Mouse (Mus musculus) stomach, embryonic 15.5 days (tissue): ENCODE results near the gene Sf3a1. TPM values are rescaled to one million over a fixed set of nuclear protein-coding genes. Genes with fewer than 3 reads are reported as not detected.

Experiments used
- ATAC-seq: fragments of 200-750 bp; cut with Nextera tagmentation; 2 replicates; pipeline ENCODE4 v1.8.0; 2017; ENCODE audit warnings: low read depth, moderate number of reproducible peaks, moderate TSS enrichment; ENCODE audit not compliant: insufficient read depth, low FRiP score
- H3K27ac ChIP-seq: fragments of 300-500 bp; sonication (generic); 2 replicates; pipeline ENCODE4 v1.5.1; 2015; ENCODE audit warnings: mild to moderate bottlenecking, inconsistent platforms
- H3K27me3 ChIP-seq: fragments of 300-500 bp; sonication (generic); replicated peaks from 2 replicates; pipeline ENCODE4 v1.6.1; 2015; ENCODE audit warnings: inconsistent platforms
- H3K36me3 ChIP-seq: fragments of 300-500 bp; sonication (generic); 2 replicates; pipeline ENCODE4 v1.6.1; 2015; ENCODE audit warnings: inconsistent platforms
- H3K4me1 ChIP-seq: fragments of 300-500 bp; sonication (generic); 2 replicates; pipeline ENCODE4 v1.6.1; 2015; ENCODE audit warnings: inconsistent platforms
- H3K4me2 ChIP-seq: fragments of 300-500 bp; sonication (generic); 2 replicates; pipeline ENCODE4 v1.6.1; 2015; ENCODE audit warnings: mild to moderate bottlenecking, inconsistent platforms
- H3K4me3 ChIP-seq: fragments of 300-500 bp; sonication (generic); replicated peaks from 2 replicates; pipeline ENCODE4 v1.5.1; 2015; ENCODE audit warnings: inconsistent platforms
- H3K9ac ChIP-seq: fragments of 300-500 bp; sonication (generic); 2 replicates; pipeline ENCODE4 v1.6.1; 2015; ENCODE audit warnings: inconsistent platforms
- H3K9me3 ChIP-seq: fragments of 300-500 bp; sonication (generic); 2 replicates; pipeline ENCODE4 v1.6.1; 2016; ENCODE audit warnings: inconsistent platforms
- WGBS: fragments of 180-500 bp; shearing (Covaris S2); methylation state at CpG from one replicate; pipeline ENCODE4 v1.1.7; 2015; 5-methylcytosine and 5-hydroxymethylcytosine counted together
- polyA plus RNA-seq: library from polyadenylated mRNA; unstranded; fragments of >200 nt; fragmentation: Nextera tagmentation; extraction: Ambion mirVana; gene quantifications from 2 replicates; pipeline ENCODE4 v1.2.1, GENCODE M21; 2015

Gene Sf3a1
- polyA plus RNA-seq, 1 experiment from 2014 or later = 39.2 TPM

GRCm38 (mm10) chr11:4192757-4193156 lies 32.6 kb downstream of the Sf3a1 start:
- Histone ChIP-seq H3K27ac (peak overlapping the region; percentile 69), H3K4me2 (0 out of 2 replicates have a peak overlapping the region, but pooled peaks have one; percentile 1), H3K27me3 (no peaks in the 10 kb centered on the region), H3K4me3 (no peak overlapping the region), H3K9me3 (no peaks in the 10 kb centered on the region), H3K9ac (no peak overlapping the region), H3K36me3 (no peaks in the 10 kb centered on the region), H3K4me1 (peaks cover 34% of the 10 kb centered on the region)
- 75% methylated on average over 3 of the region's 3 CpGs for WGBS
- ATAC-seq = no peak

DNA sequence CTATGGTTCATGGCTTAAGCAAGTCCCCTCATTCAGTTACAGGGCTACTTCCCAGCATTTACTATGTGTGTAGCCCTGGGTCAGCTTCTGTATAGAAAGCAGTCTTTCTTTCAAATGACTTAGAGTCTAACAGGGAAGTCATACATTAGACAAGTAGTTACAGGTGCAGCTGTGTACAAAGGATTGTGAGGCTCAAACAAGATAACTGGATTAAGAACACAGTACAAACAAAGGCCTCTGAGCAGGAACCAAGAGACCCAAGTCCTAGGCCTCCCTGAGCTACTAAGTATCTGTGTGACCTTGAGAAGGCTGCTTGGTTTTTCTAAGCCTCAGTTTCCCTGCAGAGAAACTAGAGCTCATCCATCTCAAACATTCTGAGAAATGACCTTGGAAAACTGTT lies 33.3 kb downstream of the Sf3a1 start:
- peaks cover 28% of the 10 kb centered on the region for H3K4me1 ChIP-seq

DNA sequence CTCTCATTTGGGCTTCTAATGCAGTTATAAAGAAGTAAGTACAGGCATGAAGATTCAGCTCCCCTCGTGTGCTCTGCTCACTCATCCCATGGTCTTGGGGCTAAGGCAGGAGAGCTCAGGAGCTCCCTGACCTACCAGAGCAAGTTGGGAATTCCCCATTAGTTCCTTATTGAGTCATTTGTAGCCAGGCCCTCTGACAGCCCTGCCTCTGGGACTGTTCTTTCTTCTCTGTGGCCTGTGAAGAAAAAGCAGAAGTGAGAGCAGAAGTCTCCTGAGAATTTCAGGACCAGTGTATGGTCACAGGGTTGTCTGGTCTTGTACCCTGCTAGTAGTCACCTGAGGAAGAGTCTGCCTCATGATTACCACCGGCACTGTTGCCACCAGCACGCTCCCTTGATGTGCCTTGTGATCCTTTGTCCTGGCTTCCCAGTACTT lies 35.5 kb downstream of the Sf3a1 start:
- Histone ChIP-seq H3K27me3 (no peaks in the 10 kb centered on the region), H3K4me3 (no peak overlapping the region), H3K4me2 (no peak overlapping the region), H3K9me3 (no peaks in the 10 kb centered on the region), H3K27ac (no peak overlapping the region), H3K36me3 (no peaks in the 10 kb centered on the region), H3K9ac (no peak overlapping the region), H3K4me1 (peaks cover 20% of the 10 kb centered on the region)
- ATAC-seq = no peak
- 78% methylated on average over 3 of the region's 3 CpGs for WGBS

More for the DNA sequence above, 33.3 kb downstream of the Sf3a1 start:
- no peak overlapping the region for H3K9ac ChIP-seq
- H3K4me2 ChIP-seq = no peak overlapping the region
- no peak overlapping the region for H3K4me3 ChIP-seq
- peak; percentile 62 for ATAC-seq
- H3K27me3 ChIP-seq = no peaks in the 10 kb centered on the region
- H3K9me3 ChIP-seq = no peaks in the 10 kb centered on the region
- H3K27ac ChIP-seq = peak overlapping the region; percentile 69
- H3K36me3 ChIP-seq = no peaks in the 10 kb centered on the region

DNA sequence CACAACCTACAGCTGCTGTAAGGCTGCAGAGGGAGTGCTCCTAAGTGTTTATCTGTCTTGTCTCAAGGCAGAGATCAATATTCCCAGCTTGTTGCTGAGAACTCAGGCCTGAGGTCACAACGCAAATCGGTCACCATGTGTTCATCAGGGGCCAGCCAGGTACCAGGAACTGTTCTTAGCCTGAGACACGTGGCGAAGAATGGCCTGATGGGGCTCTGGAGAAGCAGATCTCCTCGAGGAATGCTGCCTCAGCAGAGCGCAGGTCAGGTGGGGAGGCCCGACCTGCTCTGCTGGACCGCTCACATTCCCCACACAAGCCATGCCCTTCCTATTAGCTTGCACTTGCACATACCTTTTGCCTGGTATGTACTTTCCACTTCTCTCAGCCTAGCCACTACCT lies 36.5 kb downstream of the Sf3a1 start:
- H3K9me3 ChIP-seq = no peaks in the 10 kb centered on the region
- no peak overlapping the region for H3K9ac ChIP-seq
- H3K4me2 ChIP-seq = no peak overlapping the region
- 58% methylated on average over 8 of the region's 8 CpGs for WGBS
- H3K4me3 ChIP-seq = no peak overlapping the region
- H3K36me3 ChIP-seq = no peaks in the 10 kb centered on the region
- H3K27ac ChIP-seq = no peak overlapping the region
- H3K4me1 ChIP-seq = peaks cover 17% of the 10 kb centered on the region
- no peaks in the 10 kb centered on the region for H3K27me3 ChIP-seq
- ATAC-seq = peak; percentile 48; the same call in 1 of the 2 replicates

DNA sequence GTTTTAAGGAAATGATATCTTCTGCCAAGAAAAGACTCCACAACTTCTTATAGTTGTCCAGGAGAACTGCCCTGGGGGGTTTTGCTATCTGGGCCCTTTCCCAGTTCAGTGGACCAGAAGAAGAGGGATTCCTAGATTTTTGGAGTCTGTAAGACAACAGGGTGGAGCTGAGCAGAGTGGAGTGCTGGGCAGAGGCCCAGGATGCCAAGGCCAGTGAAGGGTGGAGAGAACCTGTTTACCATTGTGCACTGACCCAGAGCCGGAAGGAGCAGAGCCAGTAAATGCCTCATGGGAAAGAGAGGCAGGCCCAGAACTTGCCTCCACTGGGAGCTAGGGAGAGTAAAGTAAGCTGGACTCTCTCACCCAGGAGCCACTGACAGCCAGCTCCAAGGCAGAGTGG lies 37.5 kb downstream of the Sf3a1 start:
- 0 out of 2 replicates have a peak overlapping the region, but pooled peaks have one; percentile 8 for H3K27ac ChIP-seq

DNA sequence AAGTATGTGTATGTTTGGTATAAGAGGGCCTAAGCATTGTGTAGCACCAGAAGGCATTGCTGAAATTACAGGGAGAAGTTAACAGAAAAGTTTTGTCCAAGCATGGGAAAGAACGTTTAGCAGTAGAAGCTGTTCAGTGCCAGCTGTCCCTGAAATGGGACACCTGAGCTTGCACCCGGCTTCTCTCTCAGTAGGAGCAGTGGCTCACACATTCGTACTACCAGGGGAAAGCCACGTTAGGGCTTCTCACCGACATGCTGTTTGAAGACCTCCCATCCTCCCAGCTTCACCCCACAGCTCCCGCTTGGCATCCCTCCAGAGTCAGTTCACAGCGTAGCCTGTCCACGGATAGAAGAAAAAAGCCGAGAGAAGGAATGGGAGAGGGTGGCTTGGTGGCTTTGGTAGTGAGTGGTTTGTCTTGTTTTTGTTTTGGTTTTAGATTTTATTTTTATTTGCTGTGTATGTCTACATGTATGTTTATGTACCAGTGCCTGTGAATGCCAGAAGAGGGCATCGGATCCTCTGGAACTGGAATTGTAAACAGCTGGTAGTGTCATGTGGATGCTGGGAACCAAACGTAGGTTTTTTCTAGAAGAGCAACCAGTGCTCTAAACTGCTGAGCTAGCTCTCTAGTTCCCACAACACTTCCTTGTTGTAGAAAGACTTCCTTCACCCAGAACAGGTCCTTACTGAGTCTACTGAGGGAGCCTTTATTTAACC lies 42.0 kb downstream of the Sf3a1 start:
- peaks cover 5% of the 10 kb centered on the region; the same call in 1 of the 2 replicates for H3K4me1 ChIP-seq
- peaks cover 8% of the 10 kb centered on the region for H3K36me3 ChIP-seq
- no peak overlapping the region for H3K9ac ChIP-seq
- H3K27me3 ChIP-seq = no peaks in the 10 kb centered on the region
- H3K4me2 ChIP-seq = no peak overlapping the region
- no peak for ATAC-seq
- WGBS = 59% methylated on average over 11 of the region's 11 CpGs
- no peak overlapping the region for H3K4me3 ChIP-seq
- H3K9me3 ChIP-seq = no peaks in the 10 kb centered on the region
- H3K27ac ChIP-seq = no peak overlapping the region

More for the DNA sequence above, 37.5 kb downstream of the Sf3a1 start:
- Histone ChIP-seq H3K4me1 (peaks cover 10% of the 10 kb centered on the region; the same call in 1 of the 2 replicates), H3K27me3 (no peaks in the 10 kb centered on the region), H3K9me3 (no peaks in the 10 kb centered on the region), H3K9ac (no peak overlapping the region), H3K36me3 (no peaks in the 10 kb centered on the region), H3K4me3 (no peak overlapping the region), H3K4me2 (no peak overlapping the region)
- 78% methylated on average over 1 of the region's 1 CpGs for WGBS
- ATAC-seq = no peak

GRCm38 (mm10) chr11:4202995-4203704 lies 43.0 kb downstream of the Sf3a1 start:
- ATAC-seq = no peak
- H3K9ac ChIP-seq = no peak overlapping the region
- WGBS = 82% methylated on average over 12 of the region's 12 CpGs
- peak overlapping the region; percentile 61 for H3K27ac ChIP-seq
- H3K27me3 ChIP-seq = no peaks in the 10 kb centered on the region
- H3K36me3 ChIP-seq = peaks cover 17% of the 10 kb centered on the region
- no peaks in the 10 kb centered on the region for H3K9me3 ChIP-seq
- H3K4me2 ChIP-seq = no peak overlapping the region
- H3K4me3 ChIP-seq = no peak overlapping the region
- H3K4me1 ChIP-seq = peaks cover 3% of the 10 kb centered on the region; the same call in 1 of the 2 replicates

- Histone ChIP-seq H3K27ac (peak overlapping the region; percentile 61), H3K36me3 (peaks cover 22% of the 10 kb centered on the region), H3K27me3 (no peaks in the 10 kb centered on the region), H3K4me3 (no peak overlapping the region), H3K9me3 (no peaks in the 10 kb centered on the region), H3K9ac (no peak overlapping the region), H3K4me1 (peaks cover 3% of the 10 kb centered on the region; the same call in 1 of the 2 replicates), H3K4me2 (no peak overlapping the region)
- peak; percentile 56; the same call in 1 of the 2 replicates for ATAC-seq
- 31% methylated on average over 2 of the region's 2 CpGs for WGBS
Measured at GRCm38 (mm10) chr11:4203705-4204074, 43.5 kb downstream of the Sf3a1 start.

- no peaks in the 10 kb centered on the region for H3K9me3 ChIP-seq
- peaks cover 22% of the 10 kb centered on the region for H3K36me3 ChIP-seq
- peaks cover 3% of the 10 kb centered on the region; the same call in 1 of the 2 replicates for H3K4me1 ChIP-seq
- H3K27me3 ChIP-seq = no peaks in the 10 kb centered on the region
- no peak overlapping the region for H3K9ac ChIP-seq
- H3K4me3 ChIP-seq = no peak overlapping the region
- H3K4me2 ChIP-seq = no peak overlapping the region
- no peak for ATAC-seq
- 78% methylated on average over 5 of the region's 5 CpGs for WGBS
- no peak overlapping the region for H3K27ac ChIP-seq
Measured at GRCm38 (mm10) chr11:4205097-4205655, 45.0 kb downstream of the Sf3a1 start.

GRCm38 (mm10) chr11:4205951-4206350 lies 45.8 kb downstream of the Sf3a1 start:
- H3K36me3 ChIP-seq = peaks cover 27% of the 10 kb centered on the region

DNA sequence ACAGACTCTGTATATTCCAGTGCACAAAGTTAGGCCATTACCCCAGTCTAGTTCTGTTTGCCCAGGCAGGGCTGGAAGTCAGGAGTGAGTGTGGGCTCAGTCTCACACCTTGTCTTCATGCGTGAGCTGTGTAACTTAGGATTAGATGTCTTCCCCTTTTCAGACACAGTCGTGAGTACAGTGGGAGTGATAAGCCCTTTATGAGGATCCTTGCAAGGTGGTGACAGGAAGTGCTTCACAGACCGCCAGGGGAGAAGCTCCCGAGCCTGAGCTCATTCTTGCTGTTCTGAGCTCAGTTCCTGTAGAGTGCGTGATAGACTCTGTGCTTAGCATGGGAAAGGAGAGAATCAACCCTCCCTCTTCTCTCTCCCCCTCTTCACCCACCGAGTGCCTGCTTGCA lies 46.4 kb downstream of the Sf3a1 start:
- H3K9me3 ChIP-seq = no peaks in the 10 kb centered on the region
- peaks cover 27% of the 10 kb centered on the region for H3K36me3 ChIP-seq
- 65% methylated on average over 6 of the region's 6 CpGs for WGBS

More at GRCm38 (mm10) chr11:4205951-4206350, 45.8 kb downstream of the Sf3a1 start:
- no peak overlapping the region for H3K4me3 ChIP-seq
- no peak for ATAC-seq
- H3K9ac ChIP-seq = no peak overlapping the region
- H3K9me3 ChIP-seq = no peaks in the 10 kb centered on the region
- 84% methylated on average over 7 of the region's 7 CpGs for WGBS
- H3K27ac ChIP-seq = no peak overlapping the region
- H3K4me2 ChIP-seq = no peak overlapping the region
- H3K27me3 ChIP-seq = no peaks in the 10 kb centered on the region
- peaks cover 3% of the 10 kb centered on the region; the same call in 1 of the 2 replicates for H3K4me1 ChIP-seq

DNA sequence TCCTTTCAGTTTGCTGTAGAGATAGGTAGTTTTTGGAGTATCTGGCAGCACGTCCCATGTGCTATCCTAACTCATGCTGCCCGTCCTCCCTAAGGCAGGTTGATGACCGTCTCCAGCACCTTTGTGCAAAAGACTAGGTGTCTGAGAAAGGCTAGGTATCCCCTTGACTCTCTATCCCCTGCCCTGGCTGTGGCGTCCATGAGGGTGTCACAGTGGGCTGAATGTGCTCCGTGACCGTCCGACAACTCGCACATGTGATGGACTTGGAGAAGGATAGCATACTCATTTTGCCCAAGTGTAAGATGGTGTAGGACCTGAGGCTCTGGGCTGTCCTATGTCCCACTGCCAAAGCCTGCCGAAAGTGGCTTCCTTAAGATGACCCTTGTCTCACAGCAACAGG lies 47.5 kb downstream of the Sf3a1 start:
- Histone ChIP-seq H3K36me3 (peaks cover 33% of the 10 kb centered on the region), H3K27me3 (no peaks in the 10 kb centered on the region), H3K27ac (no peak overlapping the region), H3K4me1 (no peaks in the 10 kb centered on the region), H3K9me3 (no peaks in the 10 kb centered on the region), H3K4me3 (no peak overlapping the region), H3K9ac (no peak overlapping the region), H3K4me2 (no peak overlapping the region)
- WGBS = 87% methylated on average over 9 of the region's 9 CpGs
- no peak for ATAC-seq

More for the DNA sequence above, 46.4 kb downstream of the Sf3a1 start:
- Histone ChIP-seq H3K4me2 (no peak overlapping the region), H3K9ac (no peak overlapping the region), H3K27me3 (no peaks in the 10 kb centered on the region), H3K4me3 (no peak overlapping the region), H3K27ac (no peak overlapping the region), H3K4me1 (peaks cover 3% of the 10 kb centered on the region; the same call in 1 of the 2 replicates)
- ATAC-seq = no peak
